Mouse (Mus musculus) hindbrain, embryonic 11.5 days (tissue): ENCODE measurements at regions not wholly inside any gene's neighbourhood (a gene's known extent, or its start where the extent isn't known, plus 50 kb on each side); places are given as distances from the start of the nearest gene placed in this dataset.

Experiments used
- ATAC-seq: fragments of 200-750 bp; cut with Nextera tagmentation; 2 replicates; pipeline ENCODE4 v1.8.0; 2017; ENCODE audit warnings: mild to moderate bottlenecking, moderate TSS enrichment, moderate library complexity; ENCODE audit not compliant: low FRiP score
- DNase-seq: peaks from one replicate; pipeline ENCODE4 v3.0.0-alpha.2; 2015; ENCODE audit warnings: low spot score
- H3K27ac ChIP-seq: fragments of 300-500 bp; sonication (generic); 2 replicates; pipeline ENCODE4 v1.5.1; 2014; ENCODE audit warnings: mild to moderate bottlenecking, low read depth, low read length
- H3K27me3 ChIP-seq: fragments of 300-500 bp; sonication (generic); 2 replicates; pipeline ENCODE4 v1.6.1; 2014; ENCODE audit warnings: mild to moderate bottlenecking, low read length, moderate library complexity, mixed read lengths; ENCODE audit not compliant: control insufficient read depth, insufficient read depth
- H3K36me3 ChIP-seq: fragments of 300-500 bp; sonication (generic); 2 replicates; pipeline ENCODE4 v1.6.1; 2014; ENCODE audit warnings: mild to moderate bottlenecking, low read length, moderate library complexity, mixed read lengths; ENCODE audit not compliant: control insufficient read depth, insufficient read depth
- H3K4me1 ChIP-seq: fragments of 300-500 bp; sonication (generic); replicated peaks from 2 replicates; pipeline ENCODE4 v1.6.1; 2014; ENCODE audit warnings: low read length, mixed read lengths; ENCODE audit not compliant: control insufficient read depth, insufficient read depth
- H3K4me2 ChIP-seq: fragments of 300-500 bp; sonication (generic); replicated peaks from 2 replicates; pipeline ENCODE4 v1.6.1; 2014; ENCODE audit warnings: mild to moderate bottlenecking, low read depth, low read length
- H3K4me3 ChIP-seq: fragments of 300-500 bp; sonication (generic); 2 replicates; pipeline ENCODE4 v1.5.1; 2014; ENCODE audit warnings: low read depth, low read length
- H3K9ac ChIP-seq: fragments of 300-500 bp; sonication (generic); 2 replicates; pipeline ENCODE4 v1.6.1; 2014; ENCODE audit warnings: low read depth, low read length
- H3K9me3 ChIP-seq: fragments of 300-500 bp; sonication (generic); 2 replicates; pipeline ENCODE4 v1.6.1; 2016; ENCODE audit warnings: low read length; ENCODE audit not compliant: control insufficient read depth
- WGBS: fragments of 180-500 bp; shearing (Covaris S2); extraction: QIAGEN DNeasy Blood & Tissue Kit; methylation state at CpG from one replicate; pipeline ENCODE4 v1.1.7; 2014; 5-methylcytosine and 5-hydroxymethylcytosine counted together

DNA sequence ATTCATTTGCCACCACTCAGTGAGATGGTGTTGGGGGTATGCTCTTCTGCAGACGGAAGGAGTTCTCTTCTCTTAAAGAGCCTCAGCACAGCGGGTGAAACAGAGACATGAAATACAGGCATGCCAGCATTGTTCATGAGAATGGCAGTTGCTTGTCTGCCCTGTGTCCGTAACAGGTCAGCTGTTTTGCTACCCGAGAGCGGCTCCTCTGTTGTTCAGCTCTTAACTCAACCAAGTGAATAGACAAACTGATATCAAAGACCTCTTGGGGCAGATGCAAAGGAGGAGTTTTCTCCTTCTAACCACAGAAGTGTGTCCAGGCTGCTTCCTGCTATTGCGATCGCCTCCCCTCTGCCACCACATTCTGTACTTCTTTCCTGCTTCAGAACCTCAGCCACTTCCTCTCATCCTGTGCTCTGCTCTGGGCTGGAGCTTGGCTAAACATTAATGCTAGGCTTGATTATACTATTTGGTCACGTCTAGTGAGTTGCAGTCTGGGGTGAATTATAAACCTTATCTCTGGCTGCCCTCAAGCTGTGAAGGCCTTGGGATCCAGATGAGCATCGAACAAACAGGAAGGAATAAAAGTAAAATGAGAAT lies 133.1 kb upstream of the Gm3448 start:
- 57% methylated on average over 9 of the region's 9 CpGs for WGBS
- no peak for ATAC-seq

DNA sequence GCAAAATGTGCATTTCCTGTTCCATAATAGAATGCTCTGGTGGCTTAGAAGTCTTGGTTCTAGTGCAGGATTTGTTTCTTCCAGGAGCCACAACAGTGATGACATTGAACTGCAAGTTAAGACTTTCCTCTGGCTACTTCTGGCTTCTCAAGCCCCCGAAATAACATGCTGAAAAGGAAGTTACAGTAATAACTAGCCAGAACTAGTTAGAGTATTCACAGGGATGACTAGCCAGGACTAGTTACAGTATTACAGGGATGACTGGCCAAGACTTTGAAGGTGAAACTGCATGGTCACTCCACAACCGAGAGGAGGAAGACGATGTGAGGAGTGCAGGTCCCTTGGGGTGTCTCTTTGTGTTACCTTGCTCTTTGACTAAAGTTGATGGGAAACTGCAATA lies 126.6 kb upstream of the Gm3448 start:
- ATAC-seq (no peak), DNase-seq (no peak)
- Histone ChIP-seq H3K4me2 (no peak overlapping the region), H3K36me3 (no peaks in the 10 kb centered on the region), H3K4me1 (no peaks in the 10 kb centered on the region), H3K9ac (no peak overlapping the region), H3K4me3 (no peak overlapping the region), H3K27ac (no peak overlapping the region), H3K27me3 (no peaks in the 10 kb centered on the region), H3K9me3 (no peaks in the 10 kb centered on the region)
- WGBS, result 90% methylated on average over 3 of the region's 3 CpGs

More for the DNA sequence above, 133.1 kb upstream of the Gm3448 start:
- Histone ChIP-seq H3K27ac (no peak overlapping the region), H3K4me2 (no peak overlapping the region), H3K9ac (no peak overlapping the region), H3K4me3 (no peak overlapping the region), H3K27me3 (no peaks in the 10 kb centered on the region), H3K36me3 (no peaks in the 10 kb centered on the region), H3K9me3 (no peaks in the 10 kb centered on the region), H3K4me1 (no peaks in the 10 kb centered on the region)
- no peak for DNase-seq

DNA sequence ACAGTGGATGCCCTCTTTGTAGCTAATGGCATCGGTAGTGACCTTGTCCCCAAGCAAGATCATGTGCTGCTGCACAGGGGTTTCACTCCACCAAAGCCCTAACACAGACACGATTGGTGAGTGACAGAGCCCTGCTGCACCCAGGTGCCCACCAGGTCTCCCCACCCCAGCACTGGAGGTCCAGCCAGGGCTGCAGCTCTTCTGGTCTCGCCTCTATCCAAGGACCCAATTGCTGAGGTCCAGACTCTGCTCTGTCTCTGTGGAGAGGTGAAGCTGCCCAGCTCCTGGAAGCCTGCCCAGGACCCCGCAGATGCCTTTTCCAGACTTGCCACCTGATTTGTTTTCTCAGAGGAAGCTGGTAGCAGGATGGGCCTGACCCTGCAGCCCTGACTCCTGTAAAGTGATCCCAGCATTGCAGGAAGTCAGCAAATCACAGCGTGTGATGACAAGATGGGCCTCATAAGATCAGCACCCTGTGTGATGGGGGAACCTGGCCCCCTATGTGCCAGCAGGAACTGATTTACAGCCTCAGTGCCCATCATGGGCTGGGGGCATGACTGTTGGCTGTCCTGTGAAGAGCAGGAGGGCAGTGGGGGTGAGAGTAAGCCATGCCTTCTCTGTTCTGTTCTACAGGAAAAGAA lies 116.5 kb upstream of the Gm3448 start:
- Histone ChIP-seq H3K4me2 (no peak overlapping the region), H3K9me3 (no peaks in the 10 kb centered on the region), H3K36me3 (no peaks in the 10 kb centered on the region), H3K9ac (no peak overlapping the region), H3K4me1 (no peaks in the 10 kb centered on the region), H3K27me3 (no peaks in the 10 kb centered on the region), H3K27ac (no peak overlapping the region), H3K4me3 (no peak overlapping the region)
- ATAC-seq, result no peak
- 84% methylated on average over 5 of the region's 5 CpGs for WGBS
- DNase-seq, result no peak

DNA sequence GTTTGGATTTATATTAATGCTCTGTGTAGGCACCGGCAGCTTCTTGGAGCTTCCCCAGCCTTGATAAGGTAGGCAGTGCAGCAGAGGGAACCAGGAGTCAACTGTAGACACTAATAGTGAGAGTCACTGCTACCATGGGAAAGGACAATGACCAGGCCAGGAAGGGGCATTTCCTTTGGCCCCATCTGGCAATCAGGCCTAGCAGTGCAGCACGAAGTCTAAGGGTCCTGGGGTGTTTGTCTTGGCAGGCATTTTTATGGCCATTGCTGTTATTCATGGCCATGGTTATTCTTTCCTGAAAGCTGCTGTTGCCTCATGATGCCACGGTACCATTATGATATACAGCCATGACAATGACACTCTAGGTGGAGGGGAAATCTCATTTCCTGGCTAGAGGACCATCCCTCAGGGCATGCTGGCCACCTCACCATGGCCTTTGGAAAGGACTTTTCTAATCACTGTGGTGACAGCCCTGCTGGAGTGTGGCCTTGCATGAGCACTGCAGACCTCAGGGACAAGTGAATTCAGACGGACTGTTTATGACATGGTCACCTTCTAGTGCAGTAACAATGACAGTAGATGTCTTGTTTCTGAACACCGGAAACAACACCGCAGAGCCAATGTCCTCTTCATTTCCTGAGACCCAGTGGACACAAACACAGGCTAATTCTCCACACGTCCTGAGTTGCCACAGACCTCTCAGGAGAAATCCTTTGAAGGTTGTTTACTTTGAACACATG lies 111.8 kb upstream of the Gm3448 start:
- no peaks in the 10 kb centered on the region for H3K9me3 ChIP-seq
- no peaks in the 10 kb centered on the region for H3K4me1 ChIP-seq
- no peak for ATAC-seq
- no peak for DNase-seq
- no peak overlapping the region for H3K27ac ChIP-seq
- H3K36me3 ChIP-seq, result no peaks in the 10 kb centered on the region
- no peak overlapping the region for H3K9ac ChIP-seq
- H3K4me2 ChIP-seq, result no peak overlapping the region
- no peaks in the 10 kb centered on the region; the same call in 1 of the 2 replicates for H3K27me3 ChIP-seq
- no peak overlapping the region for H3K4me3 ChIP-seq
- 80% methylated on average over 7 of the region's 7 CpGs for WGBS

DNA sequence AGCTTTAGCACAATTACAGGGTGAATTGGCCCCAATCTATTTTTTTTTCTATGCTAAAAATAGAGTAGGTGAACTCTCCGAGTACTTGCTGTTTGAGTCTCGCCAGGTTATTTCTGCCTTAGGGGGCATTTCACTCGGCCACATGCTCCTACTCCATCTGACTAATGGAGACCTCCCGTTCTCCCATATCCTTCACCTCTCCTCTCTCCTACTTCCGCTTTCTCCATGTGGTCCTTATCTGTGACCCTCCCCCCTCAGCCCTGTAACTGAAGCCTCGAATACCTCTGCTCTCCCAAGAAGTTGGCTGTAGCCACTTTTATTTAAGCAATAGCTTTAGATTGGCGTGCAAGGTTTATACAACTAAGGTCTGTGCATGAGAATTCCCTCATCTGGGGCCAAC lies 111.1 kb upstream of the Gm3448 start:
- 78% methylated on average over 7 of the region's 7 CpGs for WGBS

DNA sequence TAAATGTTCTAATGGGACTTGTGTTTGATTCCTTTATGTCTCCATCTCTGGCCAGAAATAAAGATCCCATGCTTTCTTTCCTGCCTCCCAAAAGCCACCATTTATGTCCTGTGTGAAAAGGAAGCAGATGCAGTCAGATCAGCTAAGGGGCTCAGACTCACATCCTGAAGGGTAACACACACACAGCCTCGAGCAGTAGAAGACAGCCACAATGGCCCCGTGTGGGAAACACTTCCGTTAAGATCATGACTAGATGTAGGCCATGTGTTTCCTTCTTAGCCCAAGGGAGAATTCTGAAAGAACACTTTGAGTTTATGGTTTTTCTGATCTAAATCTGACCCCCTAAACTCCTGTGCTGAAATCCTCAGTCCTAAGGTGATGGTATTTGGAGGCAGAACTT lies 110.4 kb upstream of the Gm3448 start:
- 89% methylated on average over 3 of the region's 3 CpGs for WGBS
- H3K9ac ChIP-seq, result no peak overlapping the region
- H3K9me3 ChIP-seq, result no peaks in the 10 kb centered on the region
- no peak overlapping the region for H3K4me2 ChIP-seq
- no peaks in the 10 kb centered on the region for H3K4me1 ChIP-seq
- no peak overlapping the region for H3K27ac ChIP-seq
- H3K27me3 ChIP-seq, result no peaks in the 10 kb centered on the region; the same call in 1 of the 2 replicates
- no peak overlapping the region for H3K4me3 ChIP-seq
- DNase-seq (no peak), ATAC-seq (no peak)
- no peaks in the 10 kb centered on the region for H3K36me3 ChIP-seq

More for the DNA sequence above, 111.1 kb upstream of the Gm3448 start:
- H3K36me3 ChIP-seq, result no peaks in the 10 kb centered on the region
- ATAC-seq, result no peak
- no peak overlapping the region for H3K9ac ChIP-seq
- DNase-seq, result no peak
- H3K27ac ChIP-seq, result no peak overlapping the region
- H3K27me3 ChIP-seq, result no peaks in the 10 kb centered on the region; the same call in 1 of the 2 replicates
- no peak overlapping the region for H3K4me3 ChIP-seq
- no peak overlapping the region for H3K4me2 ChIP-seq
- no peaks in the 10 kb centered on the region for H3K9me3 ChIP-seq
- H3K4me1 ChIP-seq, result no peaks in the 10 kb centered on the region

DNA sequence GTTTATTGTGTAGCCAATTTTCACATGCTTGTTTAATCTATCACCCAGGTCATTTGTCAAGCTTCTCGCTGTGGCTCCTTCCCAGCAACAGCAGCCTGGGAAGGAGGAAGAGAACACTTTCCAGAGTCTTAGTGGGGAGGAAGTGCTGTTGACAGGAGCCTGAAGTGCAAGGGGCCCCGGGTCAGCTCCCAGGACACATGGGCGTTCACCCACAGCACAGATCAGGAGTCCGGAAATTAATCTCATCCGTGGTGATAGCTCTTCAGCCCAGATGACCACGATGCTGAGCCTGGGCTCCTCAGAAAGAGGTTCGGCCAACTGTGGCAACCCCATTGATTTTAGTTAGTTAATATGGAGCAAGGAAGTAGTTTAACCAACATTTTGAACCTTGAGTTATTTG lies 105.3 kb upstream of the Gm3448 start:
- Histone ChIP-seq H3K36me3 (no peaks in the 10 kb centered on the region), H3K27ac (no peak overlapping the region), H3K27me3 (no peaks in the 10 kb centered on the region; the same call in 1 of the 2 replicates), H3K4me3 (no peak overlapping the region), H3K4me1 (no peaks in the 10 kb centered on the region), H3K9ac (no peak overlapping the region), H3K4me2 (no peak overlapping the region), H3K9me3 (no peaks in the 10 kb centered on the region)
- ATAC-seq, result no peak
- DNase-seq, result no peak
- 66% methylated on average over 7 of the region's 7 CpGs for WGBS

DNA sequence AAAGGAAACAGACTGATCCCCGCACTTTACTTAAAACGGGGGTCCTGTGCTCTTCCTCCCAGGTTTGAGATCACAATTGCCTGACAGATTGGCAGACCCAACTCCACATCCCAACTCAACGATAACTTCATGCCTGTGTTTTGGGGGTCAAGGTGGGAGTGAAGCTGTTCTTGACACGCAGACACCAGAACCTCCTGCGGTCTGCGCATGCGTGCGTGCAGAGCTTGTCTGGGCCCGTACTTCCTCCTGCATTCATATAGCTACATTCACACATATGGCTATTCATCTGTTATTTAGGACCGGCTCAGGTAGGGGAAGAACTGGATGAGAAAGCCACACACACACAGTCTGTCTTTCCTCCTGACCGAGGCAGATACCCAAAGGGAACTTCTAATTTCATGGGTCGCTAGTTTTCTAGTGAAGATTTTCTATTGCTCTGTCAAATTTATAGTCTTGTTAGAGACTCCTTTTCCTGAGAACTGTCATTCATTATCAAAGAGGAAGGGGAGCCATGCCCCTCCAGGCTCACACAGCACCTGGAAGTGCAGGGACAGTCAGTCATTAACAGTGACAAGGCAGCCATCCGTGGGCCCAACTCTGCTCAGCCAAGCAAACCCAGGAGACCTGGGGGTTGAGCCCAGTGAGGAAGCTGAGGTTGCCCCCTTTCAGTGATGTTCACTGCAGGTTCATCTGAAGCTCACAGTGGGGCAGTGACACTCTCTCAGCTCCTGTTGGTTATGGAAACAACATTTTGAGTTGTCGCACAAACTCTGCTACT lies 104.0 kb upstream of the Gm3448 start:
- Histone ChIP-seq H3K36me3 (no peaks in the 10 kb centered on the region), H3K27me3 (no peaks in the 10 kb centered on the region), H3K27ac (no peak overlapping the region), H3K4me1 (no peaks in the 10 kb centered on the region), H3K4me2 (no peak overlapping the region), H3K9ac (no peak overlapping the region), H3K9me3 (no peaks in the 10 kb centered on the region), H3K4me3 (no peak overlapping the region)
- ATAC-seq (no peak), DNase-seq (no peak)
- WGBS, result 82% methylated on average over 14 of the region's 14 CpGs
